Mouse (Mus musculus) heart, postnatal 0 days (tissue): ENCODE data around the gene Ak3. TPM values are rescaled to one million over a fixed set of nuclear protein-coding genes. Genes with fewer than 3 reads are reported as not detected.

Experiments
- ATAC-seq: fragments of 200-750 bp; cut with Nextera tagmentation; 2 replicates; pipeline ENCODE4 v1.8.0; 2017; ENCODE audit warnings: low read depth, moderate number of reproducible peaks, moderate library complexity; ENCODE audit not compliant: insufficient read depth
- DNase-seq: peaks from one replicate; pipeline ENCODE4 v3.0.0-alpha.2; 2016; ENCODE audit warnings: low spot score
- H3K27ac ChIP-seq: fragments of 300-500 bp; sonication (generic); 2 replicates; pipeline ENCODE4 v1.5.1; 2014; ENCODE audit warnings: low read depth, mild to moderate bottlenecking
- H3K27me3 ChIP-seq: fragments of 300-500 bp; sonication (generic); 2 replicates; pipeline ENCODE4 v1.6.1; 2014; ENCODE audit warnings: low read length, mixed read lengths; ENCODE audit not compliant: control insufficient read depth, insufficient read depth
- H3K36me3 ChIP-seq: fragments of 300-500 bp; sonication (generic); replicated peaks from 2 replicates; pipeline ENCODE4 v1.6.1; 2014; ENCODE audit warnings: low read length, mixed read lengths; ENCODE audit not compliant: control insufficient read depth, insufficient read depth
- H3K4me1 ChIP-seq: fragments of 300-500 bp; sonication (generic); 2 replicates; pipeline ENCODE4 v1.6.1; 2014; ENCODE audit warnings: antibody characterized with exemption; ENCODE audit not compliant: control insufficient read depth, insufficient read depth
- H3K4me2 ChIP-seq: fragments of 300-500 bp; sonication (generic); 2 replicates; pipeline ENCODE4 v1.6.1; 2014; ENCODE audit warnings: low read depth, mild to moderate bottlenecking, low read length, moderate library complexity
- H3K4me3 ChIP-seq: fragments of 300-500 bp; sonication (generic); 2 replicates; pipeline ENCODE4 v1.5.1; 2014; ENCODE audit warnings: low read depth, low read length
- H3K9ac ChIP-seq: fragments of 300-500 bp; sonication (generic); replicated peaks from 2 replicates; pipeline ENCODE4 v1.6.1; 2014; ENCODE audit warnings: low read depth, low read length, mixed read lengths
- H3K9me3 ChIP-seq: fragments of 300-500 bp; sonication (generic); replicated peaks from 2 replicates; pipeline ENCODE4 v1.6.1; 2016; ENCODE audit warnings: low read length; ENCODE audit not compliant: control insufficient read depth
- CTCF ChIP-seq: IDR thresholded peaks from 2 replicates; pipeline ENCODE4 v1.5.1; 2016; ENCODE audit warnings: antibody characterized with exemption, control low read depth, low read depth
- EP300 ChIP-seq: IDR thresholded peaks from 2 replicates; pipeline ENCODE4 v1.6.1; 2016; ENCODE audit warnings: antibody characterized with exemption, low read depth
- WGBS: fragments of 180-500 bp; shearing (Covaris S2); extraction: QIAGEN DNeasy Blood & Tissue Kit; methylation state at CpG from one replicate; pipeline ENCODE4 v1.1.7; 2014; 5-methylcytosine and 5-hydroxymethylcytosine counted together
- polyA plus RNA-seq: library from polyadenylated mRNA; unstranded; fragments of >200 nt; fragmentation: Nextera tagmentation; extraction: Ambion mirVana; gene quantifications from 2 replicates; pipeline ENCODE4 v1.2.1, GENCODE M21; 2015
- total RNA-seq: library from RNA; depleted of rRNA; stranded (reverse); fragments of >200 nt; gene quantifications from 2 replicates; pipeline ENCODE4 v1.2.3, GENCODE M21; 2014; ENCODE audit warnings: low replicate concordance

Gene Ak3
- total and polyA plus RNA-seq, 2 experiments from 2014 or later: 74.3 to 87.4 TPM

- ATAC-seq: no peak
- Histone ChIP-seq H3K4me3 (no peak overlapping the region), H3K4me2 (no peak overlapping the region), H3K27ac (peak overlapping the region; percentile 64), H3K4me1 (peaks cover 15% of the 10 kb centered on the region), H3K36me3 (peaks cover 48% of the 10 kb centered on the region), H3K27me3 (no peaks in the 10 kb centered on the region), H3K9me3 (no peaks in the 10 kb centered on the region), H3K9ac (no peak overlapping the region)
- no peak for DNase-seq
- TF ChIP-seq EP300 (no peak), CTCF (no peak)
- WGBS: 83% methylated on average over 5 of the region's 5 CpGs
Measured at GRCm38 (mm10) chr19:28995366-28995765, 52.4 kb downstream of the Ak3 start.

- no peaks in the 10 kb centered on the region for H3K27me3 ChIP-seq
- no peak overlapping the region for H3K4me3 ChIP-seq
- peaks cover 43% of the 10 kb centered on the region for H3K36me3 ChIP-seq
- TF ChIP-seq CTCF (no peak), EP300 (no peak)
- 42% methylated on average over 7 of the region's 7 CpGs for WGBS
- no peaks in the 10 kb centered on the region for H3K9me3 ChIP-seq
- H3K4me1 ChIP-seq: peaks cover 15% of the 10 kb centered on the region
- H3K4me2 ChIP-seq: no peak overlapping the region
- ATAC-seq (0 out of 2 replicates have a peak, but pooled peaks have one; percentile 6), DNase-seq (peak; percentile 73)
- no peak overlapping the region for H3K9ac ChIP-seq
- peak overlapping the region; percentile 64 for H3K27ac ChIP-seq
Measured at GRCm38 (mm10) chr19:28994870-28995269, 52.9 kb downstream of the Ak3 start.

- Histone ChIP-seq H3K27me3 (no peaks in the 10 kb centered on the region), H3K4me3 (peak overlapping the region; percentile 86), H3K27ac (peak overlapping the region; percentile 99), H3K9me3 (no peaks in the 10 kb centered on the region), H3K9ac (peak overlapping the region; percentile 94), H3K36me3 (peaks cover 23% of the 10 kb centered on the region), H3K4me2 (peak overlapping the region; percentile 62), H3K4me1 (peaks cover 20% of the 10 kb centered on the region)
- WGBS: 56% methylated on average over 5 of the region's 5 CpGs
- no peak for TF ChIP-seq EP300
- no peak for TF ChIP-seq CTCF
- no peak for DNase-seq
- no peak for ATAC-seq
Measured at GRCm38 (mm10) chr19:28991391-28991790, 56.4 kb downstream of the Ak3 start.

GRCm38 (mm10) chr19:28990590-28991221, 57.1 kb downstream of the Ak3 start:
- under 1% methylated on average over 38 of the region's 41 CpGs for WGBS
- DNase-seq: peak; percentile 83
- TF ChIP-seq CTCF: no peak
- TF ChIP-seq EP300: peak; percentile 81
- ATAC-seq: peak; percentile 85
- Histone ChIP-seq H3K27ac (peak overlapping the region; percentile 99), H3K27me3 (no peaks in the 10 kb centered on the region), H3K36me3 (peaks cover 16% of the 10 kb centered on the region), H3K9ac (peak overlapping the region; percentile 94), H3K4me2 (peak overlapping the region; percentile 62), H3K9me3 (no peaks in the 10 kb centered on the region), H3K4me1 (peaks cover 16% of the 10 kb centered on the region), H3K4me3 (peak overlapping the region; percentile 86)

GRCm38 (mm10) chr19:28990194-28990589, 57.6 kb downstream of the Ak3 start, which contains the start of gene Cdc37l1:
Cdc37l1 (plus strand) TSS chr19:28990352.
- H3K9ac ChIP-seq: peak within 1 kb of the TSS; percentile 94
- WGBS: under 1% methylated on average over 37 of the region's 37 CpGs
- H3K9me3 ChIP-seq: no peaks in the 10 kb centered on the region

More at GRCm38 (mm10) chr19:28990194-28990589, 57.6 kb downstream of the Ak3 start, which contains the start of gene Cdc37l1:
- peaks cover 11% of the 10 kb centered on the region for H3K36me3 ChIP-seq
- peak within 1 kb of the TSS; percentile 62 for H3K4me2 ChIP-seq
- H3K4me3 ChIP-seq: peak within 1 kb of the TSS; percentile 86
- DNase-seq (peak; percentile 95), ATAC-seq (peak; percentile 97)
- peaks cover 11% of the 10 kb centered on the region for H3K4me1 ChIP-seq
- H3K27me3 ChIP-seq: no peaks in the 10 kb centered on the region
- H3K27ac ChIP-seq: peak within 1 kb of the TSS; percentile 99
- no peak; the same call in 1 of the 2 replicates for TF ChIP-seq EP300
- no peak for TF ChIP-seq CTCF
